Mouse (Mus musculus) stomach, adult 2 months (tissue): ENCODE data around the gene Atic. TPM values are rescaled to one million over a fixed set of nuclear protein-coding genes. Genes with fewer than 3 reads are reported as not detected.

ENCODE experiments used
- polyA plus RNA-seq: library from polyadenylated mRNA; depleted of rRNA; stranded (reverse); fragments of >200 nt; gene quantifications from 2 replicates; pipeline ENCODE4 v1.2.3, GENCODE M21; 2012; rRNA removed

Gene Atic
- 6.7 and 7.9 TPM in 2 replicates for polyA plus RNA-seq

GRCm38 (mm10) chr1:71556688-71557612 is at the start of gene Atic:
Atic (plus strand) TSS chr1:71557150.

Other genes with a start within 250 kb of the Atic start
- 0.94 and 1.1 TPM in 2 replicates for gene Abca12, start 142.2 kb upstream of the Atic start, polyA plus RNA-seq
- 92.2 and 102 TPM in 2 replicates for gene Fn1, start 96.0 kb downstream of the Atic start, polyA plus RNA-seq